Mouse (Mus musculus) central nervous system, embryonic 18 days (tissue): Measurements from ENCODE around the gene Suv39h2. TPM values are rescaled to one million over a fixed set of nuclear protein-coding genes. Genes with fewer than 3 reads are reported as not detected.

Experiments
- polyA plus RNA-seq: library from polyadenylated mRNA; depleted of rRNA; stranded (reverse); fragments of >200 nt; gene quantifications from 2 replicates; pipeline ENCODE4 v1.2.3, GENCODE M21; 2012; rRNA removed

Gene Suv39h2
- 5.4 and 5.7 TPM in 2 replicates for polyA plus RNA-seq

GRCm38 (mm10) chr2:3474861-3475283 is at the start of gene Suv39h2:
TSS of gene Suv39h2 (minus strand) at chr2:3475031.

GRCm38 (mm10) chr2:3512552-3513454 is 38.0 kb upstream of the Suv39h2 start, which contains the start of the genes Gm45902, Hspa14 and Cdnf:
TSS of gene Gm45902 (minus strand) at chr2:3512790.
TSS of gene Hspa14 (minus strand) at chr2:3512814.
TSS of gene Cdnf (plus strand) at chr2:3513030.

GRCm38 (mm10) chr2:3423841-3424578 is 50.8 kb downstream of the Suv39h2 start, which contains the start of gene Dclre1c:
TSS of gene Dclre1c (plus strand) at chr2:3424131.

GRCm38 (mm10) chr2:3422548-3422947 is 52.3 kb downstream of the Suv39h2 start, which contains the start of gene Meig1:
TSS of gene Meig1 (minus strand) at chr2:3422648.

Other genes with a start within 250 kb of the Suv39h2 start
- gene Nmt2, start 190.8 kb downstream of the Suv39h2 start, polyA plus RNA-seq: 51.5 and 53.1 TPM in 2 replicates
- 12.9 and 15.1 TPM in 2 replicates for gene Rpp38, start 142.4 kb downstream of the Suv39h2 start, polyA plus RNA-seq
- gene Acbd7, start 138.9 kb downstream of the Suv39h2 start, polyA plus RNA-seq: 2.9 and 3.7 TPM in 2 replicates
- gene Olah, start 77.8 kb downstream of the Suv39h2 start, polyA plus RNA-seq: 0.09 and 0.12 TPM in 2 replicates
- 5.4 and 5.7 TPM in 2 replicates for gene Meig1, start 52.4 kb downstream of the Suv39h2 start, polyA plus RNA-seq
- gene Dclre1c, start 50.9 kb downstream of the Suv39h2 start, polyA plus RNA-seq: 12.4 and 13.2 TPM in 2 replicates
- 5.2 and 5.3 TPM in 2 replicates for gene Gm45902, start 37.8 kb upstream of the Suv39h2 start, polyA plus RNA-seq
- gene Hspa14, start 37.8 kb upstream of the Suv39h2 start, polyA plus RNA-seq: 61.8 and 66.6 TPM in 2 replicates
- gene Cdnf, start 38.0 kb upstream of the Suv39h2 start, polyA plus RNA-seq: 0.41 and 0.76 TPM in 2 replicates
- 33.7 and 33.9 TPM in 2 replicates for gene Fam107b, start 95.5 kb upstream of the Suv39h2 start, polyA plus RNA-seq